Mouse (Mus musculus): ENCODE data around the gene Magi2.

GRCm38 (mm10) chr5:20363216-20363615 is 1136.4 kb downstream of the Magi2 start:
- TF ChIP-seq CTCF (IDR thresholded peaks at IDR 0.05; ENCODE audit: extremely low read depth, insufficient read length, insufficient replicate concordance, low read depth, low read length), result no peak
- no peak for TF ChIP-seq POLR2A (IDR thresholded peaks at IDR 0.05; ENCODE audit: low read depth, low read length)
